Mouse (Mus musculus) cerebellum, postnatal 25 days (tissue): ENCODE measurements around the gene Rhod.
"Not testable (repeated sequence)": the region's sequence is repeated elsewhere in the genome, so short reads cannot be mapped to it uniquely, and the experiment has no call there.

Experiments used
- DNase-seq, 2 experiments: peaks; one replicate each; pipeline ENCODE4 v3.0.0; 2021; ENCODE audit warnings: mixed read lengths in 2 of 2

The Rhod gene

DNA sequence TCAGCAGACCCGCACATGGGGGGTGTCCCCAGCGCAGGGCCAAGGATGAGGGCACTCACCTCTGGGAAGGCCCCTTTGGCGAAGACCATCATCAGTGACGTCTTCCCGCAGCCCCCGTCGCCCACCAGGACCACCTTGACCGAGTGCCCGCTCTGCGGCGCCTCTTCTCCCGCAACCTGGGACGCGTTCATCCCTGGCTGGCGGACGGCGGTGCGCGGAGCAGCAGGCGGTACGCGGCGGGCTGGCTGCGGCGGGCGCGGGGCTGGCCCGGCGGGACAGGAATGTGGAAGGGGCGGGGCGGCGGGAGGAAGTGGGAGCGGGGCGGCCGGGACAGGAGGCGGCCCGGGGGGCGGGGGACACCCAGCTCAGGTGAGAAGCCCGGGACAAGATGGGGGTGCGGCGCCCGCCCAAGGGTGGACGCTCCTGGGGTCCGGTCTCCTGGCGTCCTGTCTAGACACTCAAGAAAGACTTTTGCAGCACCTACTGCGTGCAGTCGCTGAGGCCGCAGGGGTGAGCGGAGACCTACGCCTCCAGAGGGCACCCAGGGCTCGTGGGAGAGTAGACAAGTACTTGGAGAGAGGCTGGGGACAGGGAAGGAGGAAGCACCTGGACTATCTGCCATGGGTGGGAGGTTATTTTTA lies at the start of gene Rhod:
Gene Rhod, minus strand, starts transcription at position 272 of the 641 bp plus-strand sequence.
- peak; percentile 23 to 61 for DNase-seq

DNA sequence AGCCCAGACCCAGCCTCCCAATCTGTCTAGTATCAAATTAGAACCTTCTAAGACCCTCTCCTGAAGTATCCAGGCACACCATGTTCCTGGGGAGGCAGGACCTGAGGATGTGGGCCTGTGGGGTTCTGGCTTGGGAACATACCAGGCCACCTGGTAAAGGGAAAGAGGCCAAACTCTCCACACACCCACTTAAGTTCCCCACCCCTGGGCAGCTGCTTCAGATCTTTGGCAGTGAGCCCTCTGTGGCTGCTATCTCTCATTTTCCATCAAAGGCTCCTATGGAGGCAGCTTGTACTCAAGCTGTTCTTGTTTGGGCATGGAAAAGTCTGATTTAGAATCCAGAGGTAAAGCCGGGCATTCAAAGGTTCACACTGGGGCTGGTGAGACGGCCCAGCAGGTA lies 48.6 kb upstream of the Rhod start:
- no peak for DNase-seq

DNA sequence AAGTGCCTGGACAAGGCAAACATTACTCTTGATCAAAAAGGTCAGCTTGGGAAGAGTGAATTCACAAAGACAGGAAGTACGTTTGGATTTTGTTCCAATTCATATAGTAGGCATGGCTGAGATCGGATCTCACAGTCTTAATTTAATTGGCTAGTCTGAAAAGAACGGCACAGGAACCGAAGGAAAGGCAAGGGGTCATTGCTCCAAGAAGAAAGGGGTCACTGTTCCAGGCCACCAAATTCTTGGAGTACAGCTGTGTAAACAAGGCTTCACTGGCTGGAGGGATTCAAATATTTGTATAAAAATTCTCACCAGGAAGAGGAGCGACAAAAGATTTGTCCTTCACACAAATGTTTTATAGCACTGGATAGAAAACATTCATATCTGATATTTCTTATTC lies 45.8 kb upstream of the Rhod start:
- DNase-seq, result no peak

GRCm38 (mm10) chr19:4482111-4482859 lies 43.1 kb upstream of the Rhod start:
- peak; percentile 68 to 72 for DNase-seq

DNA sequence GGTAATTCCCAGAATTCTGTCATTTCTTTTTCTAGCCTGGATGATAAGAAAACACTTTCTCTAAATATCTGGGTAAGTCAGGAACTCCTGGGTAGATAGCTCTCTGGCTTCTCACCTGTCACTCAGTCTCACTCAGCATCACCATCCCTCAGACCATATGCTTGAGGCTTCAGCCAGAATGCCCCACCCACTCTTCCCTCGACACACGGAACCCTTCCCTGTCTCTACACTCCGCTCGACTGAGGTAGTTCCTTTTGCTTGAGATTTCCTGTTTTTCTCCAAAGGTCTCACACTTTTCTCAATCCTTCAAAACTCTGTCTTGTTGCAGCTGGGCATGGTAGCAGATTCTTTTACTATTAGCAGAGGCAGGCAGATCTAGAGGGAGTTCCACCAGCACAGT lies 42.1 kb upstream of the Rhod start:
- peak; percentile 69 to 78 for DNase-seq

DNA sequence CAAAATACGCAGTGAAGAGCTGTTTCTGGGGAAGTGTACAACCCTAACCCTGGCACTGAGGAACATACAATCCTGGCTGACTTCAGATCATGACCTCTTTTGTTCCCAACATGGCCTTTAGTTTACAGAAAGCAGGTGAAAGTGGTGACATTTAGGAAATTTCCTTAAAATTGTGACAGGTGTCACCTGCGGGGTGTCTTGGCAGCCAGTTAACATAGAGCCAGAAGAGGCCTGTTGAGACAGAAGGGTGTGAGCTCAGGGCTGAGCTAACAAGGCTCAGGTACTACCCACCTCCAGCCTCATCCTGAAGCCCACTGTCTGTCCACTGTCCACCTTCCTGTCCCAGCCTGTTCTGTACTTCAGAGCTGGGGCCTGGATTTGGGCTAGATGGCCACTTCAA lies 40.8 kb upstream of the Rhod start:
- DNase-seq, result peak; percentile 81 to 85

- DNase-seq, result no peak
These were observed 38.9 kb upstream of the Rhod start for GRCm38 (mm10) chr19:4478190-4478516.

- peak; percentile 91 to 95 for DNase-seq
These were observed 38.3 kb upstream of the Rhod start, which contains the start of gene Syt12 for GRCm38 (mm10) chr19:4477345-4478189. TSS of gene Syt12 (minus strand) at chr19:4477447.

DNA sequence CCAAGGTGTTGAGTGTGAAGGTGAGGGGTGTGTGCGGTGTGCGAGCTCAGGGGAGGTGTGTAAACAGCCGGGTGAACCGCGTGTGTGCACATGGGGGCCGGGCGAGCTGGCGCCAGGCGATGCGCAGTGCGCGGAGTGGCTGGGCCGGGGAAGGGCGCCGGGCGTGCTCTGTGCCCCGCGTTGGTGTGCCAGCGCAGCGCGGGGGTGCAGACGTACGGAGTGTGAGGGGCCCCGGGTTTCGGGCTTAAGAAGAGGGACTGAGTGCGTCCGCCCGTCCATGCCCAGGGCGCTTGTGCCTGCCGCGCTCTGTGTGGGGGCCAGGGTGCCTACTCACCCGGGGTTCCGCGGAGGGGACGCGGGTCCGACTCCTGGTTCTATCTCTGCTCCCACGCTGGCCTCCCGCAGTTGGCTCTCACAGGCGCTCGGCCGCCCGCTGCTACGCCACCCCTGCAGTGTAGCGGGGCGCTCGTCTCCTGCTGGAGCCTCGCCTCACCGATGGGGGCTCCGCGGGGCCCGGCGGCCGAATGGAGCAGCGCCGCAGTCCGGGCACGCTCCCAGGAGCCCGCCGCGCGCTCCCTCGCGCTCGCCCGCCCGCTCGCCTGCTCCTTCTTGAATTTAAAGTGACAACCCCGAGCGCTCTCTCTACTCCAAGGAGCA lies 37.5 kb upstream of the Rhod start:
- DNase-seq, result peak; percentile 89 to 92

DNA sequence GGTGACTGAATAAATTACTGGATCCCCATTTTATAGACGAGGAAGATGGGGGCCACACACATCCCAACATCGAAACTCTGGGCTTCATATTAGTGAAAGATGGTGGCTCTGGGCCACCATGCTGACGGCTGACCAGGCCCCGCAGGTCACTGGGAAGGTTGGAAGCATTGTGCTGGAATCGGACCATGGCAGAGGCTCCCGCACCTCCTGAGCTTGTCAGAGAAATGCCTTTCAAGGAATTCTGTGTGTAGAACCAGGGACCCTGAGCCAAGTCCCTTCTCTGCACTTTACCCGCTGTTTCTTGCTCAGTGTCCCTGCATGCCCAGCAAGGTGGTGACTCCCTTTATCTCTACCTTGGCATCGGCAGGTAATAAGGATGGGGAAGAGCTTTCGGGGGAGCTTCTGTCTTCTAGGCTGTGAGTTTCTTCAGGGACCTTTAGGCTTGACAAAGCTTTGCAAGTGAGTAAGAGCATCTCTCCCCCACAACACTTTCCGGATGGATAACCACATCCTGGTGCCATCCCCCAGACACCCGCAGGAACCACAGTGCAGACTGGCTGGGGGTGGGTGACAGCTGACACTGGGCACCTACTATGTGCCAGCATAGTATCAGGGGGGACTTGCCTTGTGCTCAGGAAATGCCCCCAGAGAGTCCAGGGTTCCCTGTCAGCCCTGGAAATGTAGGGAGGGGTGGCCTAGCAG lies 36.1 kb upstream of the Rhod start:
- DNase-seq, result peak; percentile 59 to 63

- DNase-seq, result no peak
These were observed 35.5 kb upstream of the Rhod start for GRCm38 (mm10) chr19:4474739-4475138.

GRCm38 (mm10) chr19:4473549-4473948 lies 34.3 kb upstream of the Rhod start:
- DNase-seq, result peak in 1 of 2 experiments; percentile 67

DNA sequence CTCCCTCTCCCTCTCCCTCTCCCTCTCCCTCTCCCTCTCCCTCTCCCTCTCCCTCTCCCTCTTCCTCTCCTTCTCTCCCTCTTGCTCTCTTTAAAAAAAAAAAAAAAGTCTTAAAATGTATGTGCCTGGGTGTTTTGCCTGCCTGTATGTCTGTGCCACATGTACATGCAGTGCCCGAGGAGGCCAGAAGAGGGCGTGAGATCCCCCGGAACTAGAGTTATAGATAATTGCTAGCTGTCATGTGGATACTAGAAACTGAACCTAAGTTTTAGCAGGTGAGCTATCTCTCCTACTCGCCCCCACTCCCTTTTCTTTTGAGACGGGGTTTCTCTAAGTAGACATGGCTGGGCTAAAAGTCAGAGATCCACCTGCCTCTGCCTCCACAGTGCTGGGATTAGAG lies 29.1 kb upstream of the Rhod start:
- peak; percentile 52 to 73 for DNase-seq

DNA sequence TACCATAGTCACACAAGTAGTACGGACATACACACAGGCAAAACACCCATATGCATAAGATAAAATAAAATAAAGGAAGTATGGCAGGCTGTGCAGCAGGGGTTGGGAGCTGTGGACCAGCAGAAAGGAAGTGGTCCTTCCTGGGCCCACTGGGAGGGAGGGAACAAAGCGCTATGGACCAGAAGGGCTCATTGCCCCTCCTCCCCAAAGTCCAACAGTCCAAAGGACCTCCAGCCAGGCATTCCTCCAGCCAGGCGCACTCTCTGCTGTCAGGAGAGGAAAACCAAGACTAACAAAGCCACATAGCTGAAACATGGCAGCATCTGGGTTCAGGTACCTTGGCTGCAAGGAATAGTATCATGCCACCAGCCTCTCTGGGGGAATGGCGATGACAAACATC lies 25.4 kb upstream of the Rhod start:
- DNase-seq, result no peak

GRCm38 (mm10) chr19:4461981-4462380 lies 22.7 kb upstream of the Rhod start:
- no peak for DNase-seq

DNA sequence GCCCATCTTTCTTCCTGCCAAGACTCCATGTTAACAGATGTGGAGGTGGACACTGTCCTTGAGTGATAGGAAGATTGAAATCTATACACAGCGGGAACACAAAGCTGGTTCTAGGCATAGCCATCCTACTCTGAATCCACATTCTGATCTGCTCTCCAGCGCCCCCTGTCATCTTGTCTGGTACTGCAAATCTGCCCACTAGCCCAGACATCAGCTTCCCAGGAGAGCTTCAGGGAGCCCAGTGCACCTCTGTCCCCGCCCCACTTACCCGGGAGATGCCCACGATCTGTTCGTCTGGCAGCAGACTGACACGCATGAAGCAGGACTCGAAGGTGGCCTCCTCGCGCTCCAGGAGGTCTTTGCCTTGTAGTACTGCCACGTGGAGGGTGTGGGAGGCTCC lies 17.0 kb upstream of the Rhod start:
- DNase-seq, result peak; percentile 82 to 84

DNA sequence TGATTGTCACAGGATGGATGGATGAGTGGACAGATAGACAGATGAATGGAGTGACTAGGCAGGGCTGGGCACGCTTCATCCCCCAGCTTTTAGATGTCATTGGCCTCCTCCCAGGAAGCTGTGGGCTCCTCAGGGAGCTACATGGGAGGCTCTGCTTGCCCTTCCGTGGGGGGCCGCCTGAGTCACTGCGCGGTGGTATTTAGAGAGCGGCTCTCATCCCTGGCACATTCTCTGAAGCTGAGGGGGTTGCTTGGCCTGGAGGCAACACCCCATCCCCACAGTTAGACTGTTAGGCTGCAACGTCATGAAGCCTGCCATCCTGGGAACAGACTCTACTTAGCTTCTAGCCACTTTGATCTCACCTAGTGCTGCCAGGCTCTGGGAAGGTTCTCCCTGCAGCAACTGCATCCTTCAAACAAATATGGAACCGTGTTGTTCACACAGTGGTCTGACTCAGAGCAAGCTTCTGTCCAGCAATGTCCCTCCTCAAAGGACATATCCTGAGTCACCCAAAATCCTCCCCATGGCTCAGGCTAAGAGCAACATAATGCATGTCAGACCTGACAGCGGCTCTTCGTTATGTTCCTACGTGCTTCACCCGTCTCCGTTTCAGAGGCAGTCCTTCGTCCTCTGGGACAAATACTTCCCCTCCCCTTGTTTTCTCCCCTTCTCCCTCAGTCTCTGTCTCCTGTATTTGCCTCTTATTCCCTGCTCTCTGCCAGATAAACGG lies 16.0 kb upstream of the Rhod start:
- peak in 1 of 2 experiments; percentile 17 for DNase-seq

DNA sequence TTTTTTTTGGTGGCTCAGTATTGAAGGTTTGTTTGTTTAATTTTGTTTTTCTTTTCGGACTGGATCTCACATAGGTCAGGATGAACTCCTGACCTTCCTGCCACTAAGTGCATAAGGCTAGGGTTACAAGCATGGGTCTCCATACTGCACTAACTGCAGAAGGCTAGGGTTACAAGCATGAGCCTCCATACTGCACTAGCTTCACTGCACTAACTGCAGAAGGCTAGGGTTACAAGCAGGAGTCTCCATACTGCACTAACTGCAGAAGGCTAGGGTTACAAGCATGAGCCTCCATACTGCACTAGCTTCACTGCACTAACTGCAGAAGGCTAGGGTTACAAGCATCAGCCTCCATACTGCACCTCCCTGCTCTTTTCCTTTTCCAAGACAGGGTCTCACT lies 14.8 kb upstream of the Rhod start:
- DNase-seq, result not testable (repeated sequence)

- DNase-seq, result no peak
These were observed 13.3 kb upstream of the Rhod start for GRCm38 (mm10) chr19:4452525-4452924.

GRCm38 (mm10) chr19:4451965-4452364 lies 12.7 kb upstream of the Rhod start:
- DNase-seq, result peak in 1 of 2 experiments; percentile 49

GRCm38 (mm10) chr19:4451098-4451497 lies 11.9 kb upstream of the Rhod start:
- DNase-seq, result no peak

DNA sequence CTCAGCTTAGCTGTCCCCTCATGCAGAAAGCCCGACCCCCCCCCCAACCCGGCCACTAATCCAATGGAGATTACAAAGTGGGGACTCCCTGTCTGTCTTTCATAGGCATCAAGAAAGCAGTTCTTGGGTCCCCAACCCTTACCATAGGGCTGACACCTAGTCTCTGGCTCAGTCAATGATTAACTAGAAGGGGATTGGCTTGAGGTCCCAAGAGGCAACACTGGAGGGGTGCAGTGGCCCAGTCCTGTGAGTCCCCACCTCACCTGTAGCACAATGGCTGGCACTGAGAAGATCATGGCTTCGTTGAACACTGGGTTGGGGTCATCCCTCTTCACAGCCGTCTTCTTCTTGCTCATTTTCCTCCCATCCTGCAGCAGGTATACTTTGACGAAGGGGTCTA lies 11.4 kb upstream of the Rhod start:
- DNase-seq, result no peak
